Mouse (Mus musculus) limb, embryonic 11.5 days (tissue): Measurements from ENCODE around the gene Pde3b. TPM values are rescaled to one million over a fixed set of nuclear protein-coding genes. Genes with fewer than 3 reads are reported as not detected.

ENCODE experiments used
- polyA plus RNA-seq: library from polyadenylated mRNA; unstranded; fragments of >200 nt; fragmentation: Nextera tagmentation; extraction: Ambion mirVana; gene quantifications from 2 replicates; pipeline ENCODE4 v1.2.1, GENCODE M21; 2014

The Pde3b gene
- polyA plus RNA-seq, 1 experiment from 2014 or later, result 11.3 TPM

Other genes with a start within 250 kb of the Pde3b start
- 133 and 140 TPM in 2 replicates for gene Copb1, start 160.6 kb upstream of the Pde3b start, polyA plus RNA-seq
- gene Psma1, start 139.2 kb upstream of the Pde3b start, polyA plus RNA-seq, result 474 and 486 TPM in 2 replicates
- gene Cyp2r1, start 147.7 kb downstream of the Pde3b start, polyA plus RNA-seq, result 0.88 and 1.4 TPM in 2 replicates
- 0.37 TPM in 2 replicates for gene Calca, start 221.1 kb downstream of the Pde3b start, polyA plus RNA-seq